Mouse (Mus musculus) gonadal fat pad, adult 2 months (tissue): ENCODE data around the gene Tas2r119. TPM values are rescaled to one million over a fixed set of nuclear protein-coding genes. Genes with fewer than 3 reads are reported as not detected.
A peak's percentile ranks its signal among the peaks of the same experiment; 100 is the strongest.
"Not testable (repeated sequence)": the region's sequence is repeated elsewhere in the genome, so short reads cannot be mapped to it uniquely, and the experiment has no call there.

Experiments
- DNase-seq: peaks from one replicate; pipeline ENCODE4 v3.0.0-alpha.2; 2012; ENCODE audit warnings: low read depth
- polyA plus RNA-seq: library from polyadenylated mRNA; depleted of rRNA; stranded (reverse); fragments of >200 nt; gene quantifications from 2 replicates; pipeline ENCODE4 v1.2.3, GENCODE M21; 2012; rRNA removed

Gene Tas2r119
- not detected in 2 replicates for polyA plus RNA-seq

DNA sequence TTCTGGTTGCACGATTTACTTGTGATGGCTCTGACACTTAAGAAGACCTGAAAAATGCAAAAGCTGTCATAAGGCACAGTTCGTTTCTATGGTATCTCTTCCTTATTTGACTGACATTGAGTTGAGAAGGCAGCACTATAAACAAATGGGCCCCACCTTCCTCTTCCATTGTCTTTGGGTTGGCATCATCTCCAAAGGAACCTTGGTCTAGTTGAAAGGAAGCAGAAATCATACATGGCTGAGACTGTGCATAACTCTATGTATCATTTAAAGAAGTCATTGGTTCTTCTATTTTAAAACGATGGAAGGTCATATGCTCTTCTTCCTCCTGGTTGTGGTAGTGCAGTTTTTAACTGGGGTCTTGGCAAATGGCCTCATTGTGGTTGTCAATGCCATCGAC is at the start of gene Tas2r119:
Tas2r119 (plus strand) TSS at position 301 of the 400 bp plus-strand sequence.
- DNase-seq = no peak

- DNase-seq = no peak
Observed at GRCm38 (mm10) chr15:32132315-32132714, 44.8 kb upstream of the Tas2r119 start.

- DNase-seq = no peak
Observed at GRCm38 (mm10) chr15:32141657-32142056, 35.4 kb upstream of the Tas2r119 start.

GRCm38 (mm10) chr15:32144269-32144668 is 32.8 kb upstream of the Tas2r119 start:
- no peak for DNase-seq

GRCm38 (mm10) chr15:32153404-32153803 is 23.7 kb upstream of the Tas2r119 start:
- no peak for DNase-seq

- DNase-seq = no peak
Observed at GRCm38 (mm10) chr15:32153857-32154449, 23.1 kb upstream of the Tas2r119 start.

GRCm38 (mm10) chr15:32156126-32156525 is 21.0 kb upstream of the Tas2r119 start:
- DNase-seq = no peak

DNA sequence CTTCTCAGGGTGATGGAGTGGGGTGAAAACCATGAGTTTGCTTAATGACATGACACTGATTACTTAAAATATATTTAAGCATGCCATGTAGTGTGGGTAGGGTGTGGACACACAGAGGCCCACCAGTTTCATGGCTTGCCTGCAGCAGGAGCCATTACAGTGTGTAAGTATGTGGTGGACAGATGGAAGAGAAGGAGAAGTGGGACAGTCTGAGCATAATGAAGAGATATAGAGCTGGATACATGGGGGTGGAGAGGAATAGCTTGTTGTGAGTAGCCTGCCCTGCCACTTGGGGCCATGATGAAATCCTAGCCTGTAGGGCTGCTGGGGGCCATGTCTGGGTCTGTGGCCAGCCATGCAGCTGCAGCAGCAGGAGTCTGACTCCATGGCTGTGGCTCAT is 16.8 kb upstream of the Tas2r119 start:
- no peak for DNase-seq

DNA sequence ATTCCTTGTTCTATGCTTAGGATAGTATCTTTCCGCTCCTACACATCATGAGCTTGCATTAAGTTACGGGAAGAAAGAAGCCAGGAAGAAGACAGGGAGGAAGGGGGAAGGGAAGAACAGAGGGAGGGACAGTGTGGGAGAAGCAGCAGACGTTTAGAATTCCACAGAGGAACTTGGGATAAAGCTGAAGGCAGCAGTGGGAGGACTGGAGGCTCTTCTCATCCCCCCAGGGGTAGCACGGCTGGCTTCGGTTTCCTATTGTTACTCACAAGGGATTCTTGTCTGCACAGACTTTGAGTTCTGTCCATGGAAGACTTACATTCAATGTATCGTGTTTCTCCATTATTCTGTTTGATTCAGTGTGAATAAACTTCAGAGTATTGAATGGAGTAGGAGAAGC is 5.3 kb upstream of the Tas2r119 start:
- no peak for DNase-seq

- DNase-seq = no peak
Observed at GRCm38 (mm10) chr15:32172175-32172987, 4.7 kb upstream of the Tas2r119 start.

DNA sequence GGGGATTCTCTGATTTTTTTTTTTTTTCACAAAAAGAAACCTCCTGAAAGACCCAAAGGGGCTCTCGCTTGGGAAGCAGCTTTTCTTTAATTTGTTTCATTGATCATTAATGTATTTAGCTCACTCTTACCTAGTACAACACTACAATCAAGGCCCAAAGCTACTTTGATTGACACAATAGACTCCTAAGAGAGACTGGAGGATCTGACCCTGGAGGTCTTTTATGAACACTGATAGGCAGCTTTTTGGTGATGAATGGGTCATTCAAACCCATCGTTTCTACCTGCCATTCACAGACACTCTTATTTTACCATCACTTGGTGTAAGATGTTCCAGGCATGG is 4.1 kb upstream of the Tas2r119 start:
- no peak for DNase-seq

GRCm38 (mm10) chr15:32180010-32180725 is 3.1 kb downstream of the Tas2r119 start:
- no peak for DNase-seq

DNA sequence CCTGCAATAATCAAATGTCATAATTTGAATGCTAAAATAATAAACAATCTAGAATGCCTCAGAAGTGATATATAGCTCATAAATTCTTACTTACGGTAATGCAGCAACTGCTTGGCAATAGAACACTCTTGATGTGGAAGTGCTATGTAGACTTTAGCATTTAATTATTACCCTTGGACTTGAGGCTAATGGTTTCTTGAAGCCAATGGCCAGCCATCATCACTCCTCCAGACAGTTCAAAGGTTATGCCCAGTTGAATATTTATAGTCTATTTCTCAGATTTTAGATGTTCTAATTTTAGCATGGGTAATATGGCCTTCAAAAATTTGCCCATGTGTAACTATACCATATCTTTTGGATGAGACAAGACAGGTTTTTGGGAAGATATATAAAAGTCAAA is 4.9 kb downstream of the Tas2r119 start:
- DNase-seq = no peak

DNA sequence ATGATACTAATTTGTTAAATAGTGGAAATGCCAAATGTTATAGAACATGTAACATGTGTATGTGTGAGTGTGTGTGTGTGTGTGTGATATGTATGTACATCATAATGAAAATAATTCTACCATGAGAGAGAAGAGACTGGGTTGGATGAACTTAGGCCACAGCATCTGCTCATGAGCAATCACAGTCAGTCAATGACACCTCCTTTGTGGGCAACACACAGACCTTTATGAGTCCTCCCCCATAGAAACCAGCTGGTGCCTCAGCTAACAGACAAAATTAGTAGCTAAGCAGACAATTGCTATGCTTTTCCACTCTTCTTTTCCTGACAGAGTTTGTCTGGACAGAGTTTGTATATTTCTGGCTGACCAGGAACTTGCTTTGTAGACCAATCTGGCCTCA is 7.9 kb downstream of the Tas2r119 start:
- no peak for DNase-seq

GRCm38 (mm10) chr15:32189879-32190278 is 12.8 kb downstream of the Tas2r119 start:
- DNase-seq = no peak

GRCm38 (mm10) chr15:32190436-32190835 is 13.3 kb downstream of the Tas2r119 start:
- no peak for DNase-seq

DNA sequence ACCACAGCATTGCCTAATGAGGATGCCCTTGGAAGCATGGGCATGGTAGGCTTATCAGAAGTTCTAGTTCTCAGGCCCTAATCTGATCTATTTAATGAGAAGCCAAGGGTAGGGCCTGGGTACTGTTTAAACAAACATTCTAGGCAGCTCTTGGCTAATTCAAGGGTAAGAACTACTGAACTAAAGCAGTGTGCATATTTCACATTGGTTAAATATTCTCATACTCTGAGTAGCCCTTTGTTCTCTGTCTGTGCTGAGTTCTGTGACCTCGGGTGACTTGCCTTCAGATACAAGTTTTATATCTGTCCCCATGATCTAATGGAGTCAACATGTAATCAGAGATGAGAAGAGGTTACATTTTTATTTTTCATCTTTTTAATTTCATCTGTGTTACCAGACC is 15.9 kb downstream of the Tas2r119 start:
- no peak for DNase-seq

DNA sequence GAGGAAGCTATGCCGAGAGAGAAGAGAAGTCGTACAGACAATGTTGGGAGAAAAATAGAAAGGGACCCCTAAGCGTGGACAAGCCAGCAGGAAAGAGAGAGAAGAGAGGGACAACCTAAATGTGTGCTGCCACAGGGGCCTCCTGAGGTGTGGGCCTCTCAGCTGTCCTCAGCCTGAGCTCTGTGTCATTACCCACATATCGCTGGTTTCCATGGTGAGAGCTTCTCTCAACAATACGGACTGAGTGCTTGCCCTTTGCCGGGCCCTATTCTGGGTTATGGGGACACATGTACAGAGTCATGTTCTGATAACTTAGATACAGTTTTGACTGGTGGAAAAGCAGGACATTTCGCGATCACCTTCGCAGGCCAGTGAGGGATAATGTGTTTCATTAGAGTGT is 21.0 kb downstream of the Tas2r119 start:
- no peak for DNase-seq

DNA sequence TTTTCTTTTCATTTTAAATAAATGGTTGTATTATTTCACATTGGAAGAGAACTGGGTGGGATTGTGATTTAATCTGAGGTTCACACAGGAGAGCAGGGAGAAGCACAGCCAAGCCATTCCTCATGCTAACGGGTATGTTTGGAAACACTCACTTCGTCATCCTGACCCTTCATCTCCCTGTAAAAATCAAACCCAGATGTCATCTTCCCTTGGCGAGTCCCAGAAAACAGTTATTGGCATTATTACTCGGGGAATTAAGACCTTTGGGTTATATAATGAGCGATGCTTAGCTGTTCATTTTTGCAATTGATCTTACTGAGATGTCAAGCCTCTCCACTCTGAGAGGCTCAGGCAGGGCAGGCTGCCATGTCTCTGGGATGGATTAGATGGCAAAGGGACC is 21.5 kb downstream of the Tas2r119 start:
- DNase-seq = no peak

- no peak for DNase-seq
Observed at GRCm38 (mm10) chr15:32203242-32203641, 26.2 kb downstream of the Tas2r119 start.

- DNase-seq = peak; percentile 33
Observed at GRCm38 (mm10) chr15:32204908-32205307, 27.8 kb downstream of the Tas2r119 start.

GRCm38 (mm10) chr15:32214687-32215086 is 37.6 kb downstream of the Tas2r119 start:
- DNase-seq = not testable (repeated sequence)

- no peak for DNase-seq
Observed at GRCm38 (mm10) chr15:32223028-32223427, 45.9 kb downstream of the Tas2r119 start.
